Mouse (Mus musculus): ENCODE results near the gene Cyp46a1. TPM values are rescaled to one million over a fixed set of nuclear protein-coding genes. Genes with fewer than 3 reads are reported as not detected.

Gene Cyp46a1
- 100 to 1,000 TPM; 295 to 302 TPM for total RNA-seq (2021)

GRCm38 (mm10) chr12:108333895-108334445, at the start of gene Cyp46a1:
TSS of gene Cyp46a1 (plus strand) at chr12:108334381.
- DNase-seq (ENCODE audit: low spot score in 2 of 2), result peak; percentile 100
- intact Hi-C loops (cut with DNase I), result loop anchor here (2.0 kb wide), 1 partner anchor 161 kb away; no protein-coding TSS in a partner anchor

- intact Hi-C loops (cut with DNase I), result no loop called here
- DNase-seq (ENCODE audit: low spot score in 2 of 2), result no peak
These were observed 49.5 kb upstream of the Cyp46a1 start for GRCm38 (mm10) chr12:108284455-108285224.

DNA sequence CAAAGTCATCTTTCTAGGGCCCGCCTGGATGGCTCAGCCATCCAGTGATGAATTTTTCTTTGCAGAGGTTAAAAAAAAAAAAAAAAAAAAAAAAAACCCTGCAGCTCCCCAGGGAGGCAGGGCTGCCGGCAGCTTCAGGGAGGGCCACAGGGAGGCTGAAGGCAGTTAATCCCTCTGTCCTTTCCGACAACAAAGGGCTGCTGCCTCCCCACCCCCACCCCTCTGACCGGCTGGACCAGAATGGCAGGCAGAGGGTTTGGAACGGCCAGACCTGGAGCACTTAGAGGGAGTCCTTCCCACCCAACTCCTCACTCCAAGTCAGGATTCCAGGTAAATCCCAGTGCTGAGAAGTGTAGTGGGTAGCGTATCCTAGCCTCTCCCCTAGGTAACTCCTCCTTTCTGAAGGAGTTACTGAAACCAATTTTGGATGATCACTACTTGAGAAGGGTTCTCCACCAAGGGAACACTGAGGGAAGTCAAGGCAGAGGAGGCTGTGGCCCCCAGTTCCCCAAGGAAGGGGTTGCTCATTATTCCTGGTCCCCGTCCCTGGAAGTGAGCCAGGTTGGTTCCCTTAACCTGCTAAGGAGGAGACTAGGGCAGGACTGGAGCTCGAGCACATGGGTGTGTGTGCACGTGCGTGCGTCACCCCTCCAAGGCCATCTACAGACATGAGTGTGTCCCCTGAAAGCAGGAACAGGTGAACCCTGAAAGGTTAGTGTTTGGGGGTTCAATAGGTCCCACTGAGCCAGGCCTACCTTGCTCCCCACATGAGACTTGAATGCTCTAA, 48.8 kb upstream of the Cyp46a1 start:
- DNase-seq (ENCODE audit: low spot score in 2 of 2), result no peak
- intact Hi-C loops (cut with DNase I), result no loop called here

DNA sequence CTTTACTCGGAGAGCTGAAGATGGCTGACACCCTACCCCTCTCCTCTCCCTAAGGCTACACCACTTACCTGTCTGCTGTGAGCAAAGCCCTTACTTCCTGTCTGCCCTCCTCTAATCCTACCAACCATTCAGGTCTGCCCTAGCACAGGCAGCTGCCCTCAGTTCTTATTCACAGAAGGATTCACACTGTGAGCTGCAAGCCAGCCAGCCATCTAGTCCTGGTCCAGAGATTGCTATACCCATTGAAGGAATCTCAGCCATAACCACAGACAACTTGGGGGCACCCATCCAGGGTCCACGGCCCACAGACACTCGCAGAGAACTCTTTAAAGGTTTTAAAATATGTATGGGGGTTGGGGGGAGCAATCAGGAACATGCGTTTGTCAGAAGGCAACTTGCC, 47.8 kb upstream of the Cyp46a1 start:
- intact Hi-C loops (cut with DNase I), result no loop called here
- DNase-seq (ENCODE audit: low spot score in 2 of 2), result no peak

- intact Hi-C loops (cut with DNase I), result no loop called here
- DNase-seq (ENCODE audit: low spot score in 2 of 2), result no peak
These were observed 47.2 kb upstream of the Cyp46a1 start for GRCm38 (mm10) chr12:108287011-108287410.

- intact Hi-C loops (cut with DNase I), result no loop called here
- DNase-seq (ENCODE audit: low spot score in 2 of 2), result no peak
These were observed 45.9 kb upstream of the Cyp46a1 start for GRCm38 (mm10) chr12:108288127-108288880.

- intact Hi-C loops (cut with DNase I), result loop anchor here (2.0 kb wide), 1 partner anchor 74 kb away; no protein-coding TSS in a partner anchor
These were observed 41.8 kb upstream of the Cyp46a1 start for GRCm38 (mm10) chr12:108292419-108292818.

DNA sequence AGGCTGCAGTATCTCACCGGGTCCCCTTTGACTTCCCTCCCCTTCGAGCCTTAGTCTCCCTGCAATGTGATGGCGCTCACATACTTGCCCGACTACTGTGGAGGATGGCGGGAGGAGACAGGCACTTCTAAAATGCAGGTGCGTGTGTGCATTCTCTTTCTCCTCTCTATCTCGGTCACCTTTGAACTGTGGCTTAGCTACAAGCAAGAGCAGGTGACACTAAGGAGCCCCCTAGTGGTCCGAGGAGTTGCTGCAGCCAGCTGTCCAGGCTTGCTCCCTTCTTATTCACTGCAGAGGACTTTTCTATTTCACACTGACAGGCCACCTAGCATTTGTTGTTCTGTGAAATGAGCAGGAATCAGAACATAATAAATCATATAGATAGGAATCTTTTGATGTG, 41.2 kb upstream of the Cyp46a1 start:
- intact Hi-C loops (cut with DNase I), result loop anchor here (1.0 to 2.0 kb wide), 2 partner anchors 74 to 87 kb away; no protein-coding TSS in a partner anchor
- peak; percentile 70 to 77 for DNase-seq (ENCODE audit: low spot score in 2 of 2)

More at GRCm38 (mm10) chr12:108292419-108292818, 41.8 kb upstream of the Cyp46a1 start:
- no peak for DNase-seq (ENCODE audit: low spot score in 2 of 2)

DNA sequence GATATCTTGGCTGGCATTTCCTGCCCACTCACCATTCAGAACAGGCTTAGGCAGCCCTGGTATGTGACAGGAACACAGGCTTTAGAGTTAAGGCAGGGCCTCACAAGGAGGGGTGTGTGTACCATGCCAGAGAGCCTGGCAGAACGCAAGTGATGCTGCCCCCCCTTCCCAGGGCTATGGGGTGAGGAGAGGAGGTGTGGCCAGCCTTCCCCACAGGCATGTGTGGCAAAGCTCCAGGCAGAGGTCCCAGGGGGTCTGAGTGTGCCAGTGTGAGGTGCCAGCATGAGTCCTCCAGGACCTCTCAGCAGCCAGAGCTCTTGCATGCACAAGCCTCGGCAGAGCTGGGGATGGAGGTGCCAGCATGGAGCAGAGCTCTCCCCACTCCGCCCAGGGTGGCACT, 39.6 kb upstream of the Cyp46a1 start:
- DNase-seq (ENCODE audit: low spot score in 2 of 2), result no peak
- intact Hi-C loops (cut with DNase I), result no loop called here

- no peak for DNase-seq (ENCODE audit: low spot score in 2 of 2)
- intact Hi-C loops (cut with DNase I), result no loop called here
These were observed 37.1 kb upstream of the Cyp46a1 start for GRCm38 (mm10) chr12:108297033-108297432.

DNA sequence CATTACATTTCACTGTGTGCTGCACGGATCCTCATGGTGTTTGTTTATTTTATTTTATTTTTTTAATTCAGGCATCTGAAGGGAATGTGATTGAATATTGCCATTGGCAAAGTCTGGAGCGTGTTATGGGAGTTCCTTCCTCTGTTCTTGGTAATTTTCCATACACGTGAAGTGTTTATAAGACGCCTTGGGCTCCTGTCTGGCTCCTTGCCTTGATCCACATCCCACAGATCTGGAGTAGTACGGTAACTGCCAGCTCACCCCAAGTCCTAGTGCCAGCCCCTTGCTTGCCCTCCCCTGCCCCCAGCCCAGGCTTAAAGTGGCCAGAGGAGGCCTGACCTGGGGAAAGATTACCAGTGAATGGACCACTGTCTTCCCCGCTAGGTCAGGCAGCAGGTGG, 33.2 kb upstream of the Cyp46a1 start:
- intact Hi-C loops (cut with DNase I), result no loop called here
- no peak for DNase-seq (ENCODE audit: low spot score in 2 of 2)

DNA sequence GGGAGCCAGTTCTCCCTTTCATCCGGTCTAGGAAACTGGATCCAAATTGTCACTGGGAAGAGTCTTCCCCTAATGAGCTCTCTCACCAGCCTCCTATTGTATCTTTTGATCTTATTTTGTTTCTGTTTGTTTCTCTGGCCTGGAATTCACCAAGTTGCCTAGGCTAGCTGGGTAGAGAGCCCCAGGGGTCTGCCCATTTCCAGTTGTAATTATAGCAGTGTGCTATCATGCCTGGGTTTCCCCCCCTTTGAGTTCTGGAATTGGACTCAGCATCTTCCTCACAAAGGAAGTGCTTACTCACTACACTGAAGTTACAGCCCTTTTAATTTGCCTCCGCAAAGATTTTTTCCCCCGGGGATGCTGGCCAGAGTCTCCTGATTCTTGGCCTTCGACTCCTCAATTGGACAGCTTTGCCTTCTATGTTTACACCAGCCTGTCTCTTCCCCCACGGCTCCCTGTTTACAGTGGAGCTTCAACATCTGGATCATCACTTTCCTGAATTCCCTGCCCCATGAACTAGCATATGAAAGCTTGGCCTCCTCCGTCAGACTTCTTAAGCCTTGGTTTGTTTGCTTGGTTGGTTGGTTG, 30.3 kb upstream of the Cyp46a1 start:
- intact Hi-C loops (cut with DNase I), result no loop called here
- DNase-seq (ENCODE audit: low spot score in 2 of 2), result no peak

DNA sequence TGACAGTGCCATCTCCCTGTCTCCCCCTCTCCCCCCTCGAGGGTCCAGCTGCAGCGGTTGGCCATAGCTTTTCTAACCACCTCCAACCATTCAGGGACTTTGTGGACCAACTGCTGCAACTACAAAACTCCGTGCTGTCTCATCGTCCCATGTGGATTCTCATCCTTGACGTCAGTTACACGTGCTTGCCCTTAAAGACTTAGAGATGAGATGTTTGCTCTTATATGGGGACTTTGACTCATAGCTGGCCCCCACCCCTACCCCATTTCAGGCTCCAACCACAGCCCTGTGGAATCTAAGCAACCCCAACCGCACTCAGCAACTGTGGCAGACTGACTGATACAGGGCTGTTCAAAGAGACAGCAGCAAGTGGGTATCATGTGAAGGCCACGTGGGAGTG, 29.0 kb upstream of the Cyp46a1 start:
- DNase-seq (ENCODE audit: low spot score in 2 of 2), result no peak
- intact Hi-C loops (cut with DNase I), result no loop called here

DNA sequence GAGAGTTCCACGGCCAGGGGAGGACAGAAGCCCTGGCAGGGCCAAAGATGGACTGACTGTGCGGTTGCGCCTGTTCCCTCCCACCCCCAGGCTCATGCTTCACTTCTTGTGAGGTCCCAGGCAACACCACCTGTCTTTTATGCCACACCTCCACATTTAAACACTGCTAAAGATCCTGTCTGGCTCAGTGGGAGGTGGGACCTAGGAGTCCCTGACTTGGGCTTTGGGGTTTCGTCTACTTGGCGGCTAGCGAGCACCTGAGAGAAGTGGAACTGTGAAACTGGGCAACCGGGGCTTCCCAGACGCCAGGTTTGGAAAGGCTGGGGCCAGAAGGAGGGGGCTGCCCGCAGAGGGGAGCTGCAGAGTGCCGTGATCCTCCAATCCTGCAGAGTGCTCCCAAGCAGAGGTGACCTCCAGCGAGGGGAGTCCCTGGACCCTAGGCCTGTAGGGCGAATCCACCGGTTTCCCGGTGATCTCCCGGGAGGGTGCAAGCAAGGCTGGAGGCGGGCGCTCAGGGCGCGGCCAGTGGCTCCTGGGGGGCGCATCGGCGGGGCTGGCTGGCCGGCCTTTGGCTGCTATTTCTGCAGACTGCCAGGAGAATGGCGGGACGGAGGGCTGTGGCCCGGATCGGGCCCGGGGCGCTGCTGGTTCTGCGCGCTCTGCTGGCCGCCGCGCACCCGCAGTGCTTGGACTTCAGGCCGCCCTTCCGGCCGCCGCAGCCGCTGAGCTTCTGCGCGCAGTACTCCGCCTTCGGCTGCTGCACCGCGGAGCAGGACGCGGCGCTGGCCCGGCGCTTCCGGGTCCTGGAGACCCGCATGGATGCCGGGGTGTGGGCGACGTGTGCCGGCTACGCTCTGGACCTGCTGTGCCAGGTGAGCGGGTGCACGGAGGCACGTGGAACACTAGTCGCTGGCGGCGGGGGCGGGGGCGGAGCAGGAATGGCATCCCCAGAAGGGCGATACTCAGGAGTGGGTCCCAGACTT, 28.1 kb upstream of the Cyp46a1 start, which contains the start of gene Hhipl1:
Gene Hhipl1, plus strand, starts transcription at position 459 of the 983 bp plus-strand sequence.
- intact Hi-C loops (cut with DNase I), result no loop called here
- DNase-seq (ENCODE audit: low spot score in 2 of 2), result peak; percentile 25 to 42

GRCm38 (mm10) chr12:108307553-108307952, 26.6 kb upstream of the Cyp46a1 start:
- peak in 1 of 2 experiments; percentile 32 for DNase-seq (ENCODE audit: low spot score in 2 of 2)
- intact Hi-C loops (cut with DNase I), result no loop called here

DNA sequence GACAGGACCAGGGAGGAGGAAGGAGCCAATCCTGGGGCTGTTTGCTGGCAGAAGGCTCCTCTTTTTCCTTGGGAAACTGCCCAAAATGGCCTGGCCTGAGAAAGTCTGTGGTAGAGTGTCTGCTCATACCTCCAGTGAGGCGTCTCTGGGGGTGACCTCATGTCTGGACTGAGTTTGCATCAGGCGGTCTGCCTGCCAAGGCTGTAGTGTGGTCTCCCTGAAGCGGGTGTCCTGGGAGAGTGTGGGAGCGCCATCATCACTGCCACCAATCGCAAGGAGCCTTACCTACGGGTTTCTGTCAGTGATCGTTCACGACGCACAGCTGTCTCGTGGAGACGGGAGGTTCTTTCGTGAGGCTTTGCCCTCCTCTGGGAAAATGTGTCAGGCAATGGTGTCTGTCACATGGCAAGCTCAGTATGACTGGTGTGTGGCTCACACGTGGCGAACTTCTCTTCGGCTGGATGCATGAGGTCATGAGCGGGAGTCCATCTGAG, 25.8 kb upstream of the Cyp46a1 start:
- intact Hi-C loops (cut with DNase I), result no loop called here
- DNase-seq (ENCODE audit: low spot score in 2 of 2), result no peak

GRCm38 (mm10) chr12:108309116-108309794, 24.9 kb upstream of the Cyp46a1 start:
- no peak for DNase-seq (ENCODE audit: low spot score in 2 of 2)
- intact Hi-C loops (cut with DNase I), result no loop called here
